Mouse (Mus musculus): ENCODE measurements around the gene Gemin8.

Gene Gemin8

GRCm38 (mm10) chrX:166169892-166170799 is at the start of gene Gemin8:
Gene Gemin8, plus strand, starts transcription at chrX:166170454.
- peak; percentile 87 for DNase-seq (ENCODE audit: low spot score)

GRCm38 (mm10) chrX:166147158-166147846 is 23.0 kb upstream of the Gemin8 start:
- DNase-seq (ENCODE audit: low spot score), result no peak

- DNase-seq (ENCODE audit: low spot score), result no peak
These were observed 7.5 kb upstream of the Gemin8 start for GRCm38 (mm10) chrX:166162773-166163172.

GRCm38 (mm10) chrX:166167307-166167706 is 2.9 kb upstream of the Gemin8 start:
- DNase-seq (ENCODE audit: low spot score), result no peak

- no peak for DNase-seq (ENCODE audit: low spot score)
These were observed 2.3 kb upstream of the Gemin8 start for GRCm38 (mm10) chrX:166167923-166168322.

- no peak for DNase-seq (ENCODE audit: low spot score)
These were observed 815 bp downstream of the Gemin8 start for GRCm38 (mm10) chrX:166170800-166171738.

GRCm38 (mm10) chrX:166172041-166172440 is 1.8 kb downstream of the Gemin8 start:
- no peak for DNase-seq (ENCODE audit: low spot score)

GRCm38 (mm10) chrX:166172661-166173060 is 2.4 kb downstream of the Gemin8 start:
- DNase-seq (ENCODE audit: low spot score), result no peak

GRCm38 (mm10) chrX:166173796-166174195 is 3.5 kb downstream of the Gemin8 start:
- DNase-seq (ENCODE audit: low spot score), result peak; percentile 5

- DNase-seq (ENCODE audit: low spot score), result no peak
These were observed 7.7 kb downstream of the Gemin8 start for GRCm38 (mm10) chrX:166177929-166178328.

GRCm38 (mm10) chrX:166183094-166183493 is 12.8 kb downstream of the Gemin8 start:
- DNase-seq (ENCODE audit: low spot score), result no peak

GRCm38 (mm10) chrX:166185327-166185913 is 15.2 kb downstream of the Gemin8 start:
- no peak for DNase-seq (ENCODE audit: low spot score)

GRCm38 (mm10) chrX:166187803-166188202 is 17.5 kb downstream of the Gemin8 start:
- no peak for DNase-seq (ENCODE audit: low spot score)

- DNase-seq (ENCODE audit: low spot score), result no peak
These were observed 26.1 kb downstream of the Gemin8 start for GRCm38 (mm10) chrX:166196327-166196726.

GRCm38 (mm10) chrX:166198266-166198665 is 28.0 kb downstream of the Gemin8 start:
- no peak for DNase-seq (ENCODE audit: low spot score)

- DNase-seq (ENCODE audit: low spot score), result no peak
These were observed 29.6 kb downstream of the Gemin8 start for GRCm38 (mm10) chrX:166199812-166200211.

- no peak for DNase-seq (ENCODE audit: low spot score)
These were observed 44.3 kb downstream of the Gemin8 start for GRCm38 (mm10) chrX:166214576-166214975.

GRCm38 (mm10) chrX:166216248-166216647 is 46.0 kb downstream of the Gemin8 start:
- DNase-seq (ENCODE audit: low spot score), result no peak

- DNase-seq (ENCODE audit: low spot score), result no peak
These were observed 46.5 kb downstream of the Gemin8 start for GRCm38 (mm10) chrX:166216720-166217119.

- no peak for DNase-seq (ENCODE audit: low spot score)
These were observed 49.1 kb downstream of the Gemin8 start for GRCm38 (mm10) chrX:166219331-166219730.

- DNase-seq (ENCODE audit: low spot score), result no peak
These were observed 56.6 kb downstream of the Gemin8 start for GRCm38 (mm10) chrX:166226856-166227255.

GRCm38 (mm10) chrX:166229750-166230149 is 59.5 kb downstream of the Gemin8 start:
- DNase-seq (ENCODE audit: low spot score), result no peak

Measured in ovary, postnatal 36 days (tissue).